Mouse (Mus musculus) CH12.LX (cell line): ENCODE measurements at regions not wholly inside any gene's neighbourhood (a gene's known extent, or its start where the extent isn't known, plus 50 kb on each side); places are given as distances from the start of the nearest gene placed in this dataset.

Source experiments
- DNase-seq: peaks from one replicate; pipeline ENCODE4 v3.0.0-alpha.2; 2013; ENCODE audit errors: extremely low read depth
- H3K27ac ChIP-seq: 2 replicates; pipeline ENCODE4 v1.5.1; 2012; ENCODE audit warnings: low read depth, mild to moderate bottlenecking, control low read depth, moderate library complexity; ENCODE audit not compliant: insufficient read depth
- H3K27me3 ChIP-seq: replicated peaks from 2 replicates; pipeline ENCODE3; 2012; ENCODE audit warnings: inconsistent platforms
- H3K36me3 ChIP-seq, 2 experiments: replicated peaks in 1 of 2; 2 replicates each; pipeline versions ENCODE3 to v1.6.1; 2012; ENCODE audit warnings: inconsistent platforms in 1 of 2, low read length in 1 of 2, mild to moderate bottlenecking in 1 of 2, mixed read lengths in 1 of 2, moderate library complexity in 1 of 2; ENCODE audit not compliant: control insufficient read depth in 1 of 2, insufficient read depth in 1 of 2
- H3K4me1 ChIP-seq, 2 experiments: 2 replicates each; pipeline ENCODE4 v1.6.1; 2012; ENCODE audit warnings: inconsistent platforms in 1 of 2, moderate library complexity in 1 of 2; ENCODE audit not compliant: insufficient read depth in 2 of 2, control insufficient read depth in 1 of 2
- H3K4me2 ChIP-seq: 2 replicates; pipeline ENCODE4 v1.6.1; 2012; ENCODE audit warnings: low read depth, mild to moderate bottlenecking, control low read depth; ENCODE audit not compliant: poor library complexity, insufficient read depth, severe bottlenecking
- H3K4me3 ChIP-seq, 3 experiments: fragments of 150-350 bp in 1 of 3; sonication (generic) in 1 of 3; replicated peaks in 1 of 3; 2 replicates each; pipeline versions ENCODE3 to v1.5.1; 2011 to 2012; ENCODE audit warnings: low read depth in 2 of 3, low read length in 2 of 3, mild to moderate bottlenecking in 2 of 3, moderate library complexity in 2 of 3, control low read depth in 1 of 3, improper control_type of control experiment in 1 of 3, inconsistent platforms in 1 of 3, mixed read lengths in 1 of 3; ENCODE audit not compliant: poor library complexity in 1 of 3
- H3K79me2 ChIP-seq: replicated peaks from 2 replicates; pipeline ENCODE4 v1.6.1; 2012; ENCODE audit warnings: mild to moderate bottlenecking, moderate library complexity; ENCODE audit not compliant: control insufficient read depth, poor library complexity, insufficient read depth, severe bottlenecking; ENCODE audit errors: extremely low read depth
- H3K9ac ChIP-seq: 2 replicates; pipeline ENCODE4 v1.6.1; 2012; ENCODE audit warnings: low read depth, mild to moderate bottlenecking, control low read depth, moderate library complexity; ENCODE audit not compliant: insufficient read depth
- H3K9me3 ChIP-seq: replicated peaks from 2 replicates; pipeline ENCODE3; 2012; ENCODE audit warnings: low read length, inconsistent platforms, mixed read lengths
- BHLHE40 ChIP-seq: IDR thresholded peaks from 2 replicates; pipeline ENCODE4 v1.6.1; 2011; ENCODE audit warnings: mild to moderate bottlenecking, low read depth, low read length, improper control_type of control experiment
- CHD1 ChIP-seq: IDR thresholded peaks from 2 replicates; pipeline ENCODE4 v1.6.1; 2012; ENCODE audit warnings: low read depth, low read length, improper control_type of control experiment, inconsistent platforms
- CHD2 ChIP-seq: IDR thresholded peaks from 2 replicates; pipeline ENCODE4 v1.6.1; 2011; ENCODE audit warnings: low read length, improper control_type of control experiment
- E2F4 ChIP-seq: IDR thresholded peaks from 2 replicates; pipeline ENCODE4 v1.6.1; 2011; ENCODE audit warnings: low read depth, low read length, improper control_type of control experiment; ENCODE audit not compliant: insufficient replicate concordance
- EP300 ChIP-seq: IDR thresholded peaks from 2 replicates; pipeline ENCODE4 v1.6.1; 2011; ENCODE audit warnings: low read length, improper control_type of control experiment
- HCFC1 ChIP-seq: IDR thresholded peaks from 2 replicates; pipeline ENCODE4 v1.6.1; 2012; ENCODE audit warnings: low read depth, mild to moderate bottlenecking, inconsistent platforms, low read length, improper control_type of control experiment
- IRF4 ChIP-seq: IDR thresholded peaks from 2 replicates; pipeline ENCODE4 v1.6.1; 2014; ENCODE audit warnings: low read depth, mild to moderate bottlenecking, inconsistent platforms, low read length, improper control_type of control experiment
- JUN ChIP-seq: IDR thresholded peaks from 2 replicates; pipeline ENCODE4 v1.6.1; 2011; ENCODE audit warnings: low read depth, mild to moderate bottlenecking, low read length, improper control_type of control experiment, moderate library complexity; ENCODE audit not compliant: insufficient read depth
- JUND ChIP-seq: conservative IDR thresholded peaks from 2 replicates; pipeline ENCODE4 v1.6.1; 2011; ENCODE audit warnings: low read depth, low read length, improper control_type of control experiment
- MAX ChIP-seq: IDR thresholded peaks from 2 replicates; pipeline ENCODE4 v1.6.1; 2011; ENCODE audit warnings: low read length, improper control_type of control experiment
- MAZ ChIP-seq: IDR thresholded peaks from 2 replicates; pipeline ENCODE4 v1.6.1; 2012; ENCODE audit warnings: low read depth, mild to moderate bottlenecking, inconsistent platforms, low read length, improper control_type of control experiment, moderate library complexity
- MEF2A ChIP-seq: IDR thresholded peaks from 2 replicates; pipeline ENCODE4 v1.6.1; 2014; ENCODE audit warnings: low read depth, mild to moderate bottlenecking, inconsistent platforms, low read length, improper control_type of control experiment, borderline replicate concordance
- MYC ChIP-seq: IDR thresholded peaks from 2 replicates; pipeline ENCODE4 v1.6.1; 2011; ENCODE audit warnings: low read depth, mild to moderate bottlenecking, improper control_type of control experiment, low read length
- NRF1 ChIP-seq: IDR thresholded peaks from 2 replicates; pipeline ENCODE4 v1.6.1; 2014; ENCODE audit warnings: low read depth, mild to moderate bottlenecking, inconsistent platforms, low read length, improper control_type of control experiment, moderate library complexity
- PAX5 ChIP-seq: IDR thresholded peaks from 2 replicates; pipeline ENCODE4 v1.6.1; 2012; ENCODE audit warnings: low read length, inconsistent platforms, mixed read lengths
- POLR2A ChIP-seq: IDR thresholded peaks from 2 replicates; pipeline ENCODE4 v1.6.1; 2011; ENCODE audit warnings: low read depth, mild to moderate bottlenecking, improper control_type of control experiment, low read length
- POLR2AphosphoS2 ChIP-seq: IDR thresholded peaks from 2 replicates; pipeline ENCODE4 v1.6.1; 2011; ENCODE audit warnings: low read depth, low read length, improper control_type of control experiment
- RCOR1 ChIP-seq: conservative IDR thresholded peaks from 2 replicates; pipeline ENCODE4 v1.6.1; 2012; ENCODE audit warnings: low read depth, mild to moderate bottlenecking, inconsistent platforms, low read length, improper control_type of control experiment
- TCF12 ChIP-seq: IDR thresholded peaks from 2 replicates; pipeline ENCODE4 v1.6.1; 2014; ENCODE audit warnings: low read depth, mild to moderate bottlenecking, inconsistent platforms, low read length, improper control_type of control experiment
- ZC3H11A ChIP-seq: IDR thresholded peaks from 2 replicates; pipeline ENCODE4 v1.6.1; 2012; ENCODE audit warnings: low read depth, mild to moderate bottlenecking, inconsistent platforms, low read length, improper control_type of control experiment
- ZMIZ1 ChIP-seq: IDR thresholded peaks from 2 replicates; pipeline ENCODE4 v1.6.1; 2012; ENCODE audit warnings: low read depth, mild to moderate bottlenecking, inconsistent platforms, low read length, improper control_type of control experiment
- ZNF384 ChIP-seq: IDR thresholded peaks from 2 replicates; pipeline ENCODE4 v1.6.1; 2012; ENCODE audit warnings: low read depth, low read length, improper control_type of control experiment, inconsistent platforms
- dilution Hi-C: fragments of 300-500 bp; cut with MboI; formaldehyde crosslinking; loops from 2 replicates; pipeline ENCODE4 v1.14.3; 2020; ENCODE audit warnings: low sequenced_read_pairs; ENCODE audit not compliant: extremely low pct_unique_long_range_greater_than_20kb, extremely low pct_ligation_motif_present
- in situ Hi-C: fragments of 300-500 bp; cut with MboI; formaldehyde crosslinking; loops from 3 replicates; pipeline ENCODE4 v1.14.3; 2019; ENCODE audit warnings: low sequenced_read_pairs, low pct_ligation_motif_present, low pct_unique_long_range_greater_than_20kb, mixed read lengths

DNA sequence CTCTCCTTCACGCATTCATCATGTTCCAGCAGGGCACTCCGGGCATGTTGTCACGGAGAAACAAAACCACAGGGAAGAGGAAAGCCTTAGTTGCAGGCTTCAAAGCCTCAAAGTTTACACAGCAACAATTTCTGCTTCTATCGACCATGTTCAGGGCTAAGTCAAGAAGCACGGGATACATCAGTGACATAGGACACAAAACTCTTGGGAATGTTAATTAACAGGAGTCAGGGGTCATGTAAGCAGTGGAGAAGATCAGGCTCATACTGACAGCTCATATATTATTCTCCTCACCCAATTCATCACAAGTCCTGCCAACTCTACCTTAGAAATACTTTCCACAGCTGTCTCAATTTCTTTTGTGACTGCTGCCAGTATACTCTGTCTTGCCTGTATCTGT lies 133.0 kb upstream of the Btbd3 start:
- Histone ChIP-seq H3K4me3 (no peak overlapping the region), H3K4me1 (no peaks in the 10 kb centered on the region), H3K27ac (no peak overlapping the region), H3K9me3 (peaks cover 37% of the 10 kb centered on the region), H3K9ac (no peak overlapping the region), H3K36me3 (no peaks in the 10 kb centered on the region), H3K4me2 (no peak overlapping the region), H3K27me3 (no peaks in the 10 kb centered on the region), H3K79me2 (no peaks in the 10 kb centered on the region)
- in situ Hi-C loops (no loop called here), dilution Hi-C loops (no loop called here)
- DNase-seq, result no peak
- TF ChIP-seq MAZ (no peak), ZNF384 (no peak), MEF2A (no peak), E2F4 (no peak), RCOR1 (no peak), POLR2A (no peak), IRF4 (no peak), BHLHE40 (no peak), ZC3H11A (no peak), HCFC1 (no peak), MAX (no peak), MYC (no peak), JUN (no peak), TCF12 (no peak), EP300 (no peak)

DNA sequence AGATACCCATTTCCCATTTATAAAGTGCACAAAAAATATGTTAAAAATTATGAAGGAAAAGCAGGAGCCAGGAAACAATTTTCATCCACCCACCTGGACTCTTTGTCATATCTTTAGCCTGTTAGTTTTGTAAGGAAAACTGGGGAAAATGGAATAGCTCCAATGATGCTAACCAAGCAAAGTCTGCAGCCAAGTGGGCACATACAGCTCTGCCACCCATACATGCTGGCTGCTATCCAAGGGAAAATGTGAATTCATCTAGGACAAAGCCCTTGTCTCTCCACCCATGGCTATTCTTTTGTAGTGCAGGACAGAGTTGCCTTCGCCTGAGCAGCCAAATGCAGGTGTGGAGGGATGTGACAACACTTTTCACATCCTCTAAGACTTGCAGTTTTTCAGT lies 135.5 kb upstream of the Btbd3 start:
- Histone ChIP-seq H3K4me2 (no peak overlapping the region), H3K27me3 (no peaks in the 10 kb centered on the region), H3K79me2 (no peaks in the 10 kb centered on the region), H3K4me3 (no peak overlapping the region), H3K9me3 (peaks cover 38% of the 10 kb centered on the region), H3K9ac (no peak overlapping the region), H3K4me1 (no peaks in the 10 kb centered on the region), H3K36me3 (no peaks in the 10 kb centered on the region), H3K27ac (no peak overlapping the region)
- TF ChIP-seq JUND, result no peak
- TF ChIP-seq TCF12, result no peak
- no peak for TF ChIP-seq BHLHE40
- no peak for TF ChIP-seq EP300
- no peak for TF ChIP-seq MYC
- no peak for TF ChIP-seq ZMIZ1
- TF ChIP-seq PAX5, result no peak
- TF ChIP-seq MAX, result no peak
- no peak for TF ChIP-seq ZNF384
- TF ChIP-seq CHD2, result no peak
- TF ChIP-seq E2F4, result no peak
- TF ChIP-seq POLR2AphosphoS2, result no peak
- TF ChIP-seq MEF2A, result no peak
- TF ChIP-seq NRF1, result no peak
- TF ChIP-seq POLR2A, result no peak
- no peak for TF ChIP-seq IRF4
- no peak for TF ChIP-seq CHD1
- DNase-seq, result no peak
- in situ Hi-C loops, result no loop called here
- dilution Hi-C loops, result no loop called here
